Mouse (Mus musculus) bone marrow, adult 2 months (tissue): Measurements from ENCODE around the gene Clk1.

Source experiments
- CTCF ChIP-seq: fragments of 200-500 bp; IDR thresholded peaks from 2 replicates; pipeline ENCODE4 v1.5.1; 2011; ENCODE audit warnings: low read length, control low read depth; ENCODE audit not compliant: control insufficient read depth, insufficient read depth
- POLR2A ChIP-seq: fragments of 200-500 bp; IDR thresholded peaks from 2 replicates; pipeline ENCODE4 v1.6.1; 2011; ENCODE audit warnings: low read depth, mild to moderate bottlenecking, control low read depth, low read length, borderline replicate concordance; ENCODE audit not compliant: control insufficient read depth

DNA sequence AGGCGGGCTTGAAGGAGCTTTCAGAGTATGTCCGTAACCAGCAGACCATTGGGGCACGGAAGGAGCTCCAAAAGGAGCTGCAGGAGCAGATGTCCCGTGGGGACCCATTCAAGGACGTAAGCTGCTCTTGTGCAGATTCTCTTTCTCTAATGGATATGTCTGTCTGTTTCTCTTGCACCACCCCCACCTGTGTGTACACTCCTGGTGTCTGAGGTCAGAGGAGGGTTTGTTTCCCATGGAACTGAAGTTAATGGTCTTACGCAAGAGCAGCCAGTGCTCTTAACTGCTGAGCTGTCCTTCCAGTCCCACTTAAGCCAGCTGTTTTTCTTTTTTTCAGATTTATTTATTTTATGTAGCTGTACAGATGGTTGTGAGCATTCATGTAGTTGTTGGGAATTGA lies 22.5 kb downstream of the Clk1 start:
- TF ChIP-seq POLR2A (no peak), CTCF (no peak)
